Mouse (Mus musculus) cerebellum, adult 11 months (tissue): ENCODE measurements at regions not wholly inside any gene's neighbourhood (a gene's known extent, or its start where the extent isn't known, plus 50 kb on each side); places are given as distances from the start of the nearest gene placed in this dataset.
A peak's percentile ranks its signal among the peaks of the same experiment; 100 is the strongest.

Source experiments
- DNase-seq: peaks from one replicate; pipeline ENCODE4 v3.0.0; 2022

DNA sequence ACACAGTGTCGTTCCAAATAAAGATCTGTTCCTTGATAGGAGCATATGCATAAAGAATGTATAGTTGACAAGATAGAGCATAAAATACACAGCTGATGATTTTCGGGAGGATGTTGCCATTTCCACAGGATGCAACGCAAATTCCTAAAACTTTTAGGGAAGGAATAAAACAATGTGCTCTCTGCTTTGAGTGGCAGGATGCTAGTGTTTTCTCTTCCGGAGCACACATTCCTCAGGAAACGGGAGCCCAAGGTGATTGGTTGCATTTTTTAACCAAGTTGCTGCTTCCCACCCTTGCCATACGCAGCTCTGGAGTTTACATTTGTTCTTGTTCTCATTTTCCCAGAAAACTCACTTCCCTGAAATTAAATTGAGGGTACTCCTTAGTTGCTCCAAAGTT, 116.8 kb upstream of the Arhgap28 start:
- no peak for DNase-seq

DNA sequence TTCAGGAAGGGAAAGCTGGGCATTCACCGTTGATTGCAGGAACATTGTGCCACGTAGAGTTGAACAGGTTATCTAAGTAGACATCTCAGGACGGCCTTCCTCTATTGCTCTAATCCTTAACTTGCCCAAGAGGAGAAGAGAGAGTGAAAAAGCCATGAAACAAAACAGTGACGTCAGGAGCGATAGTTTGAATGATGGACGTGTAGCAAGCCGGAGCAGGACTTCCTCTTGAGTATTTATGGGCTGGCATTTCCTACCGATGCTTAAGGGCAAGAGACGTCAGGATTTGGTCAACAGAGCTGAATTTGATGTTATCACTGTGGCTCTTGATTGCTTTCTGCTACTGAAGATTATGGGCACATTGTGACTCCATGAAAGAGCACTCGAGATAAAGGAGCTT, 130.5 kb upstream of the Arhgap28 start:
- no peak for DNase-seq

DNA sequence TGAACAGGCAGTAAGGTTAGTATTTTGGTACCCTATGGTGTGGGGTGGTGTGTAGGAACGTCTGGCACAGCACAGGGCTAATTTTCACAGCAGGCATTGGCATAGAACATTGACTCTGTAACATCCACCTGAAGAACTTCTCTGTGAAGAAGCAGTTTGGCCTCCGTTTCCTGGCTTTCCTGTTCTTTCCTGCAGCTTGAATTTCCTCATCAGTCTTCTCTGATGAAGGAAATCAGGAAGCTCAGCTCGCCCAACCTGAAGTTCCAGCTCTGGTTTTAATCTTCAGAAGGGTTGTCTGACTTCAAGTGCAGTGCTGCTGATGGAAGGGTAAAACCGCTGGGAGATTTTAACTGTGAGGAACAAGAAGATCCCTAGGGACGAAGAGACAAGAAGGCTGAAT, 131.5 kb upstream of the Arhgap28 start:
- no peak for DNase-seq

DNA sequence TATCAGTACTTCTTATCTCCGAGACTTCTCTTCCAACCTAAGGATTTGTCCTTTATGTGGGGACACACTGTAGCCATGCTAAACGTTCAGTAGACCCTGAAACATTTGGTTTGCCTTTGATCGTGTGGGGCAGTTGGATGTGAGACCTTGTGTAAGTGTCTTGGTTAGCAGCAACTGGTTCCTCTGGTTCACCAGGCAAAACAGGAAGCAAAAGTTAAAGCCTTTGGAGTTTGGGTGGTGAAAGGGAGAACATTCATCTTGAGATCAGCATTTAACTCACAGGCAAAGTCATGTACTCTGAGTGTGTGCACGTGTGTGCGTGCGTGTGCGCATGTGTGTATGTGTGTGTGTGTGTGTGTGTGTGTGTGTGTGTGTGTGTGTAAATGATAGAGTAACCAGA, 130.3 kb upstream of the L3mbtl4 start:
- DNase-seq, result no peak

DNA sequence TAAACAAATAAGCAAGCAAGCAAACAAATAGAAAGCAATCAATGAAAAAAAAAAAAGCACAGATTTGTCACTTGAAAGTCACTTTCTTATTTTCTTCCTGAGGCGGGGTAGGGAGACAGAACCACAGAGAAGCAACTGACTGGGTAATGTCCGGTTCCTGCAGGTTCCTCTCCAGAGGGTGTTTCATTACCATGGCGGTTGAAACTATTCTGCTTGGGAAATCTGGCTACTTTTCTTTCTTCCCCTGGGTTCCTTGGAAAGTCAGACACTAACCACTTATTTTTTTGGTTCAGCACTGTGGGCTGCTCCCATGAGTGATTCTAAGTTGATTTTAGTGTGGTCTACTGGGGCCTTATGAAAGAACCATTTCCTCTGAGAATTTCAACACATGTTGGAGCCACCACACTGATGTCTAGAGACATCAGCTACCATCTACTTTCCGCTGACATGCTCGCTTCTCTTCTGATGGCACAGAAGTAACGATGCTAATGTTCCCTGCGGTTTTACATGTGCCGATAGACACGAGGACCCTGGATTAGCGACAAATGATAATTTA, 124.3 kb upstream of the L3mbtl4 start:
- no peak for DNase-seq

DNA sequence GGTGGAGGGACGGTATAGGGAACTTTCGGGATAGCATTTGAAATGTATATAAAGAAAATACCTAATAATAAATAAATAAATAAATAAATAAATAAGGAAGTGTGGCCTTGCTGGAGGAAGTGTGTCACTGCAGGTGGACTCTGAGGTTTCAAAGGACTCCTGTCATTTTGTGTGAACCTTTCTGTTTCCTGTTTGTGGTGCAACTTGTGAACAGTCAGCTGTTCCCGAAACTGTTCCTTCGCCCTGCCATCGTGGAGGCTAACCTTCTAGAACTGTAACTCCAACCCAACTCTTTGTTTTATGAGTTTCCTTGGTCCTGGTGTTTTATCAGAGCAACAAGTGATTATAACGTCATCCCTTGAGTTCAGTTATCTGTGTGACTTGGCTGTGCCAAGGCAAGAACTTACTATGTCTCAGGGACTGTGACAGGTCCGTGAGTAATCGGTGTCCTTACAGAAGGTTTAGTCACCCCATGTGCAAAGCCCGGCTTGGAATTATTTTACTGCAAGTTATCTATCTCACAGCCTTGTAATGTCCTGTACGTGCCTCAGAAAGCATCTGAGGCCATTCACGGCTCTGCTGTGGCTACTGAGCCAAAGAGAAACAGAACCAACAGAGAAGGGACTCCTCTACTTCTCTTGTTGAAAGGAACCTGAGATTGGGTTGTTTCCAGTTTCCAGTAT, 121.0 kb upstream of the L3mbtl4 start:
- no peak for DNase-seq

DNA sequence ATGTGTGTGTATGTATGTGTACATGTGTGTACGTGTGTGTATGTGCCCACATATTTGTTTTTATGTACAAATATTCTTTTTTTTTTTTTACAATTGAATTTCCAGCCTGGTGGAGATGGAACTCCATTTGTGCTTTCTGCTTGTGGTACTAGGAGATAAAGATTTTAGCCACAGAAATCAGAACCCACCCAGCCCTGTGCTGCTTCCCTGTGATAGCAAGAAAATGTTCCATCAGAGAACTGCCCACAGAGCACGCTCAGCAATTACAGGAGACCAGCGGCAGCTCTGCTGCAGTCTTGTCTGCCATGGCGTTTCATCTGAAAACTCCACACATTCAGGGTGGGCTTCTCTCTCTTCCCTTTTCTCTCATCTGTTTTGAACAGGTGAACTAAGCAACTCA, 118.7 kb upstream of the L3mbtl4 start:
- no peak for DNase-seq

DNA sequence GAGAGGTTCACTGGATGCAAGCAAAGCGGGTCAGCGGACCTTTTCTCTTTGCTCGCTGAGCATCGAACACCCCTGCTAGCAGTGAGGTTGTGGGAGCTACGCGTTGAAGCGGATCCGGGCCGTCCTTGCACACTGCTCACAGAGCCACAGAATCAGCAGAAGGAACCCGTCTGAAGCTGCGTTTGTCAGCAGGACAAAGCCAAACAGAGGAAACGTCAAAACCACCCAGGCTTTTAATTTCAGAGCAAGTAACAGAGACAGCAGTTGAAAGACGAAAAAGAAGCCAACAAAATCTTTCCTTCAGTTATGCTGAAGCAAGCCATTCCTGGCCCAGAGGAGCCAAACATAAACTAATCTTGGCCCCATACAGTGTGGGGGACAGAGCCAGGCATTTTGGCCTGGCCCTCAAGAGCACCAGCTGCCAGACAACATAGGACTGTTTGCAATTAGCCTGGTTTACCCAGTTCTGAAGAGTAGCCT, 115.4 kb upstream of the L3mbtl4 start:
- DNase-seq, result no peak

DNA sequence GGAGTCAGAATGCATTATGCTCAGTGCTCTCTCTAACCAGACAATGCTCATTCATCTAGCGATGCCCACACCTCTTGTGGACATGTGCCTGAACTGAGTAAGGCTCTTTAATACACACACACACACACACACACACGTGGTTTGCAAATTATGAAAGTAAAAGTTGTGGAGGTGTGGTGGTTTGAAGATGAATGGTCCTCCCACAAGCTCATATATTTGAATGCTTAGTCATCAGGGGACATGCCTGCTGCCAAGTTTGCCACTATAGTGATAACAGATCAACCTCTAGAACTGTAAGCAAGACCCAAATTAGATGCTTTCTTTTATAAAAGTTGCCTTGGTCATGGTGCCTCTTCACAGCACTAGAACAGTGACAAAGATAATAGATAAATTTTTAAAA, 112.5 kb upstream of the L3mbtl4 start:
- DNase-seq, result no peak

DNA sequence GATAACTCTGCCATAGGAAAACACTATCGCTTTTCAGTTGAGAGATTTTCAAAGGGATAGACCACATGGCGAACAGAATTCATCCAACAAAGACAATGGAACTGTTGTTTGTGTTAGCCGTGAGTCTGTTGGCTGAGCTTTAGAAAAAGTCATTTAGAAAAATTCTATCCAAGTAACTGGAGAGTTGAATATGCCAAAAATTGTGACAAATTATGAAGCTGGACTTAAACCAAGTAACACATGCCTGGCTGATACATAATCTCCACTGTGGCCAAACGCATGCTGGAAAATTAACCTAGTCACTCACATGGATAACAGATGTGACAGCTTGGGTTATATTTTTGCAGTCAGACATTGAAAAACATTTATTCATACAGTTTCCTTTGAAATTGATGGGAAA, 110.1 kb upstream of the L3mbtl4 start:
- DNase-seq, result no peak

DNA sequence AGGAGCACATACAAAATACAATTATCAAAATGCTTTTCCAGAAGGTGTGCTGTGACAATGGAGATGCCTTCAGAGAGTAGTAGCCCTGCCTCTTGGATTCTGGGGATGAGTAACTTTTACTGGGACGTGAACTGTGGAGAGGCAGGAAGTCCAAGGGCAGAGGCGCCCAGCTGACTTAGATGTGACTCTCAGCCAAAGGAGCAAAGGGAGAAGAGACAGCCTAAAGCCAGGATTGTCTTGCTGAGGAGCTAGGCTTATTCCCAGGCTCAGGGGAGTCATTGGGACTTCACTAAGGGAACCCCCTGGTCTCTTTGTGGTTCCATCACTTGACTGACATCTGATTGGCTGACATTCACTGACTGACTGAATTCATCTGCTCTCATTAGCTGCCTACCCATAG, 108.9 kb upstream of the L3mbtl4 start:
- no peak for DNase-seq

DNA sequence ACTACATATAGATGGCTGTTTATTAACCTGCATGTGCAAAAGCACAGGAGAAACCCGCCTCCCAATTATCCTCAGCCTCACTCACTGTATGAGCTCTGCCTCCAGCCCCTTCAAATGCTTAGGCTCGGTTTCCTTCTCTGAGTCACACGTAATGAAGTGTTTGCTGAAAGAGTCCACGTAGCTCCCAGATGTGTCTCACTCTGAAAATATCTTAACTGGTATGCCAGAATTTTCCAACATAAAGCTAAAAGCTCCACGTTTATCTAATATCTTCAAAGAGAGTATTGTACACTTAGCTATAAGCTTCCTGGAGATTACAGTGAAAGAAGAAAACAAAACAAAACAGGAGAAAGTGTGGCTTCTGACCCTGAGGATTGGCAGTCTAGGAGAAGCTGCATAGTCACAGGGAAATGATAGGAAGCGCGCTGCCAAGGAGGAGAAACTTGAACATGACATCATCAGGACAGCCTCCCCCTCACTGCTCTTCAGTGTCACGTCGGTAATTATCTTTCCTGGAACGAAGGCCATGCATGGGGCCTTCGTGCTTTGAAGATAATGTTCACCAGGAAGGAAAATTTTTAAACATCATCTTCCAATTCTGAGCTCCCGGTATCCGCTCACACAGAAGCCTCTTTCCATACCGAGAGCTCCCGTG, 108.3 kb upstream of the L3mbtl4 start:
- no peak for DNase-seq

DNA sequence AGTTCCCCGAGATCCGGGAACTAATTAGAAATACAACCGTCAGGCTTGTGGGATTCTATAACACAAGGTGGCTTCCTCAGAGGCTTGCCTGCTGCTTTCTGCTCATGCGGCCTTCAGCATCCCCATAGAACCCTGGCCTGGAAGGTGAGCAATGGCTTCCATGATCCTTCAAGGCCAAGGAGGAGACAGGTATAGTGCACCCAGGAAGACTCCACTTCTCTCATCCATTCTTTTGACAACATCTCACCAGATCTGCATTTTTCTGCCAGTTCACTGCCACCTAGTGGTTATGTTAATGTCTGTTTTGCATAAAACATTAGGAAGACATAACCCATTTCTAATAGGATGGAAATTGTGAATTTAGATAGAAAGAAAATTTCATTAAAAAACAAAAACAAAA, 107.2 kb upstream of the L3mbtl4 start:
- no peak for DNase-seq

DNA sequence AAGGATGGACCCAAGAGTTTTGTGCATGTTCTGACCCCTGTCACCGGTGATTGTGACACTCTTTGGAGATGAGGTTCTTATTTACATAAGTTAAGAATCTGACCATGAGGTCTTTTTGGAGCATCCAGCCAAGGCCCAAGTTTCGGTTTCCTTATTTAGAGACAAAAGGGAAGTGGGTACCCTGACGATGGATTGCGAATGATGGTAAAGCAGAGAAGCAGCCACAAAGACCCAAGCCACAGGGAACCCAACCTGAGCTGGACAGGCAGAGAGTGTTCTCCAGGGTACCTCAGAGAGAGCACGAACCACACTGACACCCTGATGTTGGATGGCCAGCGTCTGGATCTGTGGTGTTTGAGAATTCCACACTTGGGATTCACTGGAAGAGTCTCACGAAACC, 100.8 kb upstream of the L3mbtl4 start:
- DNase-seq, result no peak

DNA sequence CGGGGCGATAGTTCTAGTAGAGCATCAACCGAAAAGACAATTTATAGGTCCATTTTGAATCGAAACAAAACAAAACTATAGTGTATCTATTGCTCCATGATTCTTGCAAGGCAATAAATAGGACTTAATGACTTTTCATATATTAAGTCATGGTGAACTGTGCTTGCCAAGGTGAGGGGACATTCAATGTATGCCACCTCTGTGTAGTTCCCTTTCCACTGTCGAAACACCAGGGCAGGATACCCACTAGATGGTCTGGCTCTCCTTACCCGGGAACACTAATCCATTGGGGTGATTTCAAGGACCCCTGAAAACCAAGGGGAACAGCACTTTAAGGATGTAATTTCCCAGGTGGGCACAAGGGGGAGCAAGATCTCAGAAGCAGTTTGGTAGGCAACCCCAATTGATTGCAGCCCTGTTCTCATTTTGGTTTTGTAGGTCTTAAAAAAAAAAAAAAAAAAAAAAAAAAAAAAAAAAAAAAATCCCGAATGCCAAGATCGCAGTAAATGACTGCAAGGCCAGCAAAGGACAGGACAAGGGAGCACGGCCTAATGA, 96.9 kb upstream of the L3mbtl4 start:
- DNase-seq, result peak; percentile 25

DNA sequence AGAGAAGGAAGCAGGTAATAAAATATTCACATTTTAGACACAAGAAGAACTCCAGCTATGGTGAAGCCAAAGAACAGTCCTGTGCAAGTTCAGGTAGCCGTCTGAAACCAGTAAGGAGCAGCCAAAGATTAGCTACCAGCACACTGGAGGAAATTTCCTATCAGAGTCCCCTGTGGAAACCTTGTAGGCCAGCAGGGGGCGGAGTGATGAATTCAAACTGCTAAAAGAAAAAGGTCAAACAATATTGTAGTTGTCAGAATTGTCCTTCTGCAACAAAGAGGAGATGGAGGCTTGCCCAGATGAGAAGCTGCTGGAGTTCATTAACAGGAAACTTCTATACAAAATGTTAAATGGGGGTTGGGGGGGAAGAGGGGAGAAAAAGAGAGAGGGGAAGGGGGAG, 95.8 kb upstream of the L3mbtl4 start:
- DNase-seq, result no peak

DNA sequence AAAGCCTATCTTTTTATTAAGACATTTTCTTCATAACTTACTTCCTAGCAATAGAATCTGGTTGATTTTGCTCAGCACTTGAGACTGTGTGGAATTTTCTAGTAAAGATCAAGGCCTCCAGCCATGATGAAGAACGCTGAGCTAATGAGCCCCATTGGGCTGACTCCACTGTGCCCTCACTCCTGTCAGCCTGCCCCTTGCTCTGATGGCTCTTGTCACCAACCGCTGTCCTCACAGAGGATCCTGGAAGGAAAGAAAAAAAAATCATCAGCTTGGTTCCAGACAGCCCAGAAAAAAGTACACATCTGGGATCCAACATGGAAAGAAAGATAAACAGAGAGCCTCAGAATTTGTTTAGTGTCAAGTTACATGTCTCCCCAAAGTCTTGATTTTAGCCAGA, 88.2 kb upstream of the L3mbtl4 start:
- no peak for DNase-seq

DNA sequence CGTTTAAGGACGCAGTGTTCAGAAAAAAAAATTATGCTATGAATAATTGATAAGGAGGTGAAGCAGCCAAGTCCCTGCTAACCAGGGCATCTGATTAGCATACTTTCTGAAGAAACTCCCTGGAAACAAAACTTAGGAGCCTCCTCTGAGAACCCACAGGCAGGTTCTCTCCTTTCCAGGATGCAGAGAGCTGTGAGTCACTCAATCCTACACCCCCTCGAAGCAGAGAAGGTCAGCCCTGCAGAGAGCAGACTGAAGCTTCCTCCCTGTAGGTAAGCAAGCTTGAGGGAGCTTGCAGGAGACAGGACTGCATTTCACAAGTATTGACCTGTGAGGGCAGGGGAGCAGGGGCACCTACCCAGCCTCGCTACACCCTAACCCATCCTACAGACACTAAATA, 83.7 kb upstream of the L3mbtl4 start:
- no peak for DNase-seq

DNA sequence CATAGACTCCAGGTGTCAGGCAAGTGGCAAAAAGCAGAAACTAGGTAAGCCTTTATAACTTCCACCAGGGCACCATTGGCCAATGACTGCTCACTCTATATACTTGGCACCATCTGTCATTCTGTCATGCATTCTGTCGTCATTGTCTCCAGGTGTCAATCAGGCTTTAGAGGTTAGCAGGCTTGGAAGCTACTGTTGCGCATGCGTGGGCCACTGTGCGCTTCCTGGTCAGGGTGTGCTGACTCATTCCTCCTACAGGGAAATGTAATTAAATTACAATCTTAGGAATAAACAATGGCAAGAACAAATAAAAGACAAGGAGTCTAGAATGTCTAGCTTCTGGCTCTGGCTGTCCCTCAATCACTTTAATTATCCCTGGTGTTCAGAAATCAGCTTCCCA, 68.1 kb upstream of the L3mbtl4 start:
- DNase-seq, result no peak

DNA sequence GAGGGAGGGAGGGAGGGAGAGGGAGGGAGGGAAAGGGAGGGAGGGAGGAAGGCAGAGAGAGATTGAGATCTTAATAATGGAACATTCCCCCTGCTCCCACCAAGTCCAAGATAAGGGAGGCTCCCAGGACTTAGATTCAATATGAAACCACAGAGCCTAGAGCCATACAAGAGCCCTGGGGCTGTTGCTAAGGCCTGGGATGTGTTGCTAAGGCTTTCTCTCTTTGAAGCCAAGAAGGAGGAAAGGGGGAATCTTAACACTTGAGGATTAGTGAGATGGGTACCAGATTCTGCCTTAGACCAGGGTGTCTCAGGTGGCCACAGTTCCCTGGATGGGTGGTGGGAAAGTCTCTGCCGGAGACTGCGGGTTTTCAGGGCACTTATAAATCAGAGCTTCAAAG, 64.8 kb upstream of the L3mbtl4 start:
- DNase-seq, result no peak

DNA sequence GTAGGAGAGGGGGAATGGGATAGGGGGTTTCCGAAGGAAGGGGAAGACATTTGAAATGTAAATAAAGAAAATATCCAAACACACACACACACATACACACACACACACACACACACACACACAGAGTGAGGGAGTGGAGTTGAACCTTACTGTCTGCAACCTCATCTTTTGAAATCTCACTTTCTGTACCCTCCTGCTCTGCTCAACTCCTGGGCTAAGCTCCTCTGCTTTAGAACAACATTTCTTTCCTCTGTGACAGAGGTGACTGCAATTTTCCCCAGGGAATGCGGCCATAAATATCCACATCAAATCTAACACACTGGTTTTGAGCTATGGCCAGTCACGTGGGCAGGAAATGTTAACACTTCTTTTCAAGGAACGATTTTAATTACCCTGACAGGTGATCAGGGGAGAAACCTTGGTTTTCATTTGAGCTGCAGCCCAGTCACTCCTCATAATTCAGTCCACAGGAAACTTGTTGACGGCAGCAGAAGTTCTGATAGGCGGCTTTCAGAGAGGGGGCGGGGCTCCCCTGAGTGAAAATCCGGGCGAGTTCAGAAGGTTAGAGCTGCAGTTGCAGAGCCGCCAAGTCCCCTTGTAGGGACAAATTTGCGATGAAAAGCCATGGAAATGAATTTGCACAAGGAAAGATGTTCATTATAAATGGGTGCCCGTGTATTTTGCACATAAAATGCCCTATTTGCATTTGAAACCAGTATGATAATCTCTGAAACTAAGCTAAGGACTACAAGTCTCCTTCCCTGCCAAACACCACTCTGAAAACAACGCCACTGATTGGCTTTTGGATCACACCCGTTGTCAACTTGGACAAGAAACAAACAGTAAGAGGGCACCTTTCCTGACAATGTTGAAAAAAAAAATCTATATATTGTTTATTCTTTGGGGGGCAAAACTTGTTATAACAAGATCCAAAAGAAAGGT, 63.0 kb upstream of the L3mbtl4 start:
- DNase-seq, result no peak

DNA sequence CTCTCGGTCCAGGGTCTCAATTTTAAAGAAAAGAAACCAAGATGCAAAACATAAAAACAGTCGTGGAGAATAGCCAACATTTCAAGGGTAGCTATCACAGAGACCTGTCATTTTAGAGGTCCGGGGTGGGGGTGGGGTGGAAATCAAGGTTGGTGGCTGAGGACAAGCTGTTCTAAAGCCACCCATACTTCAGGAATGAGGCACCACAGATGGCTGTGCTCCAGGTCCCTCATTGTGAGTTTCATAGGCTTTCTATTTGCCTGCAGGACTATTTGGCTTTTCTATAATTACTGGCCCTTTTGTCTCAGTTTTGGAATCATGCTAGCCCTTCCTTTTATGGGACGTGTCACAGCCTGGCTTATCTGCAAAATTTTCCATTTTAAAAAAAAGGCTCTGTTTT, 55.4 kb upstream of the L3mbtl4 start:
- no peak for DNase-seq

DNA sequence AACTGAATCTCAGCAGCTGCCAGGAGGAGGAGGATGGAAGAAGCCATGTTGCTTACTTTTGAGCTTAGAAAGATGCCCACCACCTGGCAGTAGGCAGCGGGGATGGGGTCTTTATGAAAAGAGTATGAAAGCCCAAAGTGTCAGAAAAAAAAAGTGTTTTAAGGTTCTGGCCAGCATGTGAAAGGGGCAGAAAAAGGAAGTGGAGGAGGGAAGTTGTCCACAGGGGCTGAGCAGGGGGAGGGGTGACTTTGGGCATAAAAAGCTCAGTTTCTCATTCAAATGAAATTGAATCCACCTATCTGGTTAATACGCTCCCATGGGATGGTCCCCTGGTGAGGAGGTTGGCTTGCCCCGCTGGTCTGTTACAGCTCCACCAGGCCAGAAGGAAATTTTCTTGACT, 50.4 kb upstream of the L3mbtl4 start:
- no peak for DNase-seq
